Mouse (Mus musculus) MEL-GATA-1-ER (cell line): ENCODE results near the gene Olfr1404.

ENCODE experiments used
- DNase-seq: peaks from one replicate; pipeline ENCODE4 v3.0.0-alpha.2; 2012; ENCODE audit warnings: low read depth; ENCODE audit errors: extremely low read depth

Olfr1404 gene

DNA sequence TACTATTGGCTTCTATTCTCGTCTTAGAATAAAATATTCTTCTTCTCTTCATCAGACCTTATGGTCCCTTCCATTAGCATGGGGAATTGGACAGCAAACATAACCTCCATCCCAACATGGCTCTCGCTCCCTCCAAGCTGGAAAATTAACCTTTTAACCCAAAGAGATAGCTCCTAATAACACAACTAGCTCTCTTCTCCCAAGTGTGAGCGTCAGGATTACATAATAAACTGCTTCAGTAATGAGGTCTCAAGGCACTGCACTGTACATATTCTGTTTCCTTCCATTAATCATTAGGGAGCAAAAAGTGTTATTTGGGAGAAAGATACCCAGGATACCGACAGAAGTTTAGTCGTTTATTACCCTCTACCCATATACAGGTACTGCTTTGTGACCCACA lies at the start of gene Olfr1404:
Gene Olfr1404, plus strand, starts transcription at position 301 of the 400 bp plus-strand sequence.
- DNase-seq, result no peak

DNA sequence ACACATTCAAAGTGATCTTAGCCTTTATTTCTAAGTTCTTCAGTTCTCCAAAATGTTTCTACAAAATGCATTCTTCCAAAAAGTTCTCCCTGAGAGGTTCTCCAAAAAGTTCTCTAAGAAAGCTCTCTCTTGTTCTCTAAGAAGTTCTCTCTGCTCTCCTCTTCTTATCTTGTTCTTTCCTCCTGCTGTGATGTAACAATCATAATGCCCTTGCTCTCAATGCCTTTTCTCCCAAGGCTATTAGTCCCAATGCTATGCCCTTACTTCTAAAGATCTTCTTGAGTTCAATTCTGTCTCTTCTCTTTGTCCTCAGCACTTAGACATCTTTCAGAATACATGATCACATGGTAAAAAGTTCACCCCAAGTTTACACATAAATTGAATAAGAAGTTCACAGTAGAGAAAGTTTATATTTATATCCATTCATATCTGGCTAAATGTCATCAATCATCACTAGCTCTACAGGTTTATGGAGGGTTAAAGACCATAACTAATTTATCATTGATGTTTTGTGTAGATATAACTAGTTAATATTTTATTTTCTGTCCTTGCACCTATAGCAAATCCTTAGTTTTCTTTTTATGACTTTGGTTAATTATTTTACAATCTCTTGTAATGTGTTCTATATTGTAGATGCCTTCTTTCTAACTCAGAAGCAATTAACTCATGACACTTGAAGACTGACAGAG lies 37.9 kb upstream of the Olfr1404 start:
- DNase-seq, result no peak

DNA sequence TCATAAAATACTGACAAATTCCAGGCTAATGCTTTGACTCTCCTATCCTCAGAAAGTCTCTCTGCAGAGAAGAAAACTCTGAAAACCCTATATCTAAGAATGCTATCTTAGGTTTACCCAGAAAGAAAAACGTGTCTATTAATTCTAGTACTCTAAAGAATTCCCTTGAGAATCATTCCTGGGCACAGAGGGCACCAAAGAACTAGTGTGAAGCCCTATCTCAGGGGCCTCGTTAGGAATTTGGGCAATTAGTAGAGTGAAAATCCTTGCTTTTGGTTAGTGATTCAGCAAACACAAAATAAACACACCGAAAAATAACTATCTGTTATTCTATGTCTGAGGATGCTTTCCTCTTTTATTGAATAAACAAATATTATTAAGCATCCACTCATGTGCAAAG lies 21.7 kb upstream of the Olfr1404 start, which contains the start of gene Olfr1406:
Gene Olfr1406, minus strand, starts transcription at position 101 of the 400 bp plus-strand sequence.
- no peak for DNase-seq

DNA sequence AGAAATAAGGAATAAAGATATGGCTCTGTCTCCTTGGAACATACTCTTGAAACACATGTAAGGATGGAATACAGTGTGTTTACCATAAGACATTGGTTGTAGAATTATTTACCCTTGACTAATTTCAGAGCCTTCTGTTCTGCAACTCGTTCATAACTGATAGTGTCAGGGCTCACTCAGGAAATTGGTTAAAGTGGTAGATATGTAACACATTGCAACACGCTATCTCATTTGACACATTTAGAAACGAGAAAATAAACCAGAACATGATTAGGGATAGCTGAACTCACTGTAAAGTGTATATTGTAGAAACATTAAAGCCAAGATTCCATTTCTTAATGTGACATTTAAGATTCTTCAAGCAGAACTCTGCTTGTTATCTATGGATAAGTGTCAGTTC lies 20.1 kb upstream of the Olfr1404 start:
- no peak for DNase-seq

- DNase-seq, result no peak
These were observed 15.8 kb upstream of the Olfr1404 start for GRCm38 (mm10) chr1:173196359-173196758.

- DNase-seq, result no peak
These were observed 14.7 kb upstream of the Olfr1404 start, which contains the start of gene Olfr218 for GRCm38 (mm10) chr1:173197508-173197907. Olfr218 (plus strand) TSS chr1:173197808.

DNA sequence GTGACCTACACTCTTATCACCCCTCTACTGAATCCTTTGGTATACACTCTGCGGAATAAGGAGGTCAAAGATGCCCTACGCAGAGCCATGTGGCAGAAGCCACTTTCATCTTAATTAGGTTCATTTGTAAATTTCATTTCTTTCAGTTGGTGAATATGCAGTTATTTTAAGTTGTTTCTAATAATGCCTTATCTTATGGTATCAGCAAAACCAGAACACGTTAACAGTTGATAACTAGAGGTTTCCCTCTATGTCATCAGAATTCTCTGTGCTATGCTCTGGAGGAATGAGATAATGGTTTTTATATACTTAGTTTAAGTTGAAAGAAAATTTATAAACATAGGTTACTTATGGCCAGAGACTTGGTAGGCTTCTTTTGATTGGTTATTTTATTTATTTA lies 4.3 kb downstream of the Olfr1404 start:
- DNase-seq, result no peak

DNA sequence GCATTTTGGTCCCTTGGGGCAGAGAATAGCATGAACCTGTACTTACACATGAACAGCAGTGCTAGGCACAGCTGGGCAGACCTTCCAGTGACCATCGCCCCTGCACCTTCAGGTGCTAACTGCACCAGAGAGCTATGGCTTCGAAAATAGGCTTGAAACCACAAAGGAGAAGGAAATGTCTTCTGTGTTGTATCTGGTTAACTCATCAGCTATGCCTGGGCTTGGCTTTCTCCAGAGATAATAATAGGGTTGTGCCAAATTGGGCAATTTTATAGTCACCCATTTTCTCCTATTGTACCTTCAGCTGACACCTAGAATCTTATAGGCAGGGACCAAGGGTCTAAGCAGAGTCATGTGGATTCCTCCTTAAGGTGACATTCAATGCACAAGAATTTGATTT lies 14.9 kb downstream of the Olfr1404 start, which contains the start of gene Fcer1a:
Gene Fcer1a, minus strand, starts transcription at position 134 of the 400 bp plus-strand sequence.
- no peak for DNase-seq

- peak; percentile 23 for DNase-seq
These were observed 24.8 kb downstream of the Olfr1404 start for GRCm38 (mm10) chr1:173237004-173237403.

GRCm38 (mm10) chr1:173249888-173250287 lies 37.7 kb downstream of the Olfr1404 start:
- DNase-seq, result no peak

DNA sequence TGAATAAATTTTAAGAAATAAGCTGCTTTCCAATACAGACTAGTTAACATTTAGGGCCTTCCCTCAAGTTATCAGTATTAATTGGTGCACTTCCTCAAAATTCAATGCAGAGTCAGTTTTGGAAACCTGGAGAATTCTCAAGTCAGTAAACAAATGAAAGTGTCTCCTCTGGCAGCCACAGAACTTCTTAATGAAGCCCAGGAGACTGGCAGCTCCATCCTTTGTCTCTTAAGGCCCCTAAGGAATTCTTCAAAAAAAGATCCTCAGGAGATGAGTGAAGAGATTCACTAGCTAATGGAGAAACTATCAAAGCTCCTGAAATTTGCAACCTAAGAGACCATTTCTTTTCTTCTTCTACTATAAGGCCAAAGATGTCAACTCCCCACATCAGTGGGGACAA lies 53.5 kb downstream of the Olfr1404 start, which contains the start of gene Olfr418:
Gene Olfr418, plus strand, starts transcription at position 301 of the 400 bp plus-strand sequence.
- DNase-seq, result no peak
